Mouse (Mus musculus): Measurements from ENCODE around the gene Ttc7.

Ttc7 gene

GRCm38 (mm10) chr17:87312924-87313870 is 30.5 kb downstream of the Ttc7 start:
- in situ Hi-C loops (cut with MboI, MseI), result no loop called here

GRCm38 (mm10) chr17:87314121-87314520 is 31.4 kb downstream of the Ttc7 start:
- in situ Hi-C loops (cut with MboI, MseI), result no loop called here

- in situ Hi-C loops (cut with MboI, MseI), result no loop called here
These were observed 31.9 kb downstream of the Ttc7 start for GRCm38 (mm10) chr17:87314530-87314946.

- in situ Hi-C loops (cut with MboI, MseI), result no loop called here
These were observed 32.4 kb downstream of the Ttc7 start for GRCm38 (mm10) chr17:87315021-87315531.

GRCm38 (mm10) chr17:87315891-87316763 is 33.4 kb downstream of the Ttc7 start:
- in situ Hi-C loops (cut with MboI, MseI), result no loop called here

- in situ Hi-C loops (cut with MboI, MseI), result no loop called here
These were observed 34.6 kb downstream of the Ttc7 start for GRCm38 (mm10) chr17:87317271-87317670.

- in situ Hi-C loops (cut with MboI, MseI), result no loop called here
These were observed 35.3 kb downstream of the Ttc7 start for GRCm38 (mm10) chr17:87317947-87318346.

- in situ Hi-C loops (cut with MboI, MseI), result loop anchor here (5.0 kb wide), 2 partner anchors 246 to 251 kb away; no protein-coding TSS in a partner anchor
These were observed 39.0 kb downstream of the Ttc7 start for GRCm38 (mm10) chr17:87321673-87322072.

GRCm38 (mm10) chr17:87323215-87323614 is 40.5 kb downstream of the Ttc7 start:
- in situ Hi-C loops (cut with MboI, MseI), result loop anchor here (5.0 kb wide), 2 partner anchors 244 to 249 kb away; no protein-coding TSS in a partner anchor

- in situ Hi-C loops (cut with MboI, MseI), result no loop called here
These were observed 42.8 kb downstream of the Ttc7 start for GRCm38 (mm10) chr17:87325501-87325900.

GRCm38 (mm10) chr17:87326987-87327386 is 44.3 kb downstream of the Ttc7 start:
- in situ Hi-C loops (cut with MboI, MseI), result no loop called here

- in situ Hi-C loops (cut with MboI, MseI), result no loop called here
These were observed 45.0 kb downstream of the Ttc7 start for GRCm38 (mm10) chr17:87327645-87328044.

- in situ Hi-C loops (cut with MboI, MseI), result no loop called here
These were observed 45.6 kb downstream of the Ttc7 start for GRCm38 (mm10) chr17:87328177-87328768.

GRCm38 (mm10) chr17:87329144-87329700 is 46.5 kb downstream of the Ttc7 start:
- in situ Hi-C loops (cut with MboI, MseI), result no loop called here

GRCm38 (mm10) chr17:87330250-87330920 is 47.7 kb downstream of the Ttc7 start:
- in situ Hi-C loops (cut with MboI, MseI), result loop anchor here in 1 of 2 experiments (5.0 kb wide), 1 partner anchor 82 kb away; no protein-coding TSS in a partner anchor

GRCm38 (mm10) chr17:87330921-87331291 is 48.2 kb downstream of the Ttc7 start:
- in situ Hi-C loops (cut with MboI, MseI), result loop anchor here in 1 of 2 experiments (5.0 kb wide), 1 partner anchor 81 kb away; no protein-coding TSS in a partner anchor

- in situ Hi-C loops (cut with MboI, MseI), result loop anchor here in 1 of 2 experiments (5.0 kb wide), 1 partner anchor 81 kb away; no protein-coding TSS in a partner anchor
These were observed 48.9 kb downstream of the Ttc7 start for GRCm38 (mm10) chr17:87331336-87332141.

GRCm38 (mm10) chr17:87332142-87332815 is 49.6 kb downstream of the Ttc7 start:
- in situ Hi-C loops (cut with MboI, MseI), result loop anchor here in 1 of 2 experiments (5.0 kb wide), 1 partner anchor 80 kb away; no protein-coding TSS in a partner anchor

- in situ Hi-C loops (cut with MboI, MseI), result loop anchor here in 1 of 2 experiments (5.0 kb wide), 1 partner anchor 79 kb away; no protein-coding TSS in a partner anchor
These were observed 50.2 kb downstream of the Ttc7 start for GRCm38 (mm10) chr17:87332887-87333286.

Measured in T-helper 17 cell (primary cell).